Mouse (Mus musculus) sigmoid colon, adult 10 weeks (tissue): ENCODE measurements around the gene Adprh. TPM values are rescaled to one million over a fixed set of nuclear protein-coding genes. Genes with fewer than 3 reads are reported as not detected.

Source experiments
- polyA plus RNA-seq: library from polyadenylated mRNA; stranded (reverse); fragments of 350-450 nt; fragmentation: Illumina TruSeq; extraction: RNeasy Lipid Tissue Mini Kit (QIAGEN cat#74804); gene quantifications from one replicate; pipeline ENCODE4 v1.2.3, GENCODE M21; 2014; ENCODE audit warnings: low read depth, low replicate concordance

Adprh gene
- 10.1 TPM for polyA plus RNA-seq

DNA sequence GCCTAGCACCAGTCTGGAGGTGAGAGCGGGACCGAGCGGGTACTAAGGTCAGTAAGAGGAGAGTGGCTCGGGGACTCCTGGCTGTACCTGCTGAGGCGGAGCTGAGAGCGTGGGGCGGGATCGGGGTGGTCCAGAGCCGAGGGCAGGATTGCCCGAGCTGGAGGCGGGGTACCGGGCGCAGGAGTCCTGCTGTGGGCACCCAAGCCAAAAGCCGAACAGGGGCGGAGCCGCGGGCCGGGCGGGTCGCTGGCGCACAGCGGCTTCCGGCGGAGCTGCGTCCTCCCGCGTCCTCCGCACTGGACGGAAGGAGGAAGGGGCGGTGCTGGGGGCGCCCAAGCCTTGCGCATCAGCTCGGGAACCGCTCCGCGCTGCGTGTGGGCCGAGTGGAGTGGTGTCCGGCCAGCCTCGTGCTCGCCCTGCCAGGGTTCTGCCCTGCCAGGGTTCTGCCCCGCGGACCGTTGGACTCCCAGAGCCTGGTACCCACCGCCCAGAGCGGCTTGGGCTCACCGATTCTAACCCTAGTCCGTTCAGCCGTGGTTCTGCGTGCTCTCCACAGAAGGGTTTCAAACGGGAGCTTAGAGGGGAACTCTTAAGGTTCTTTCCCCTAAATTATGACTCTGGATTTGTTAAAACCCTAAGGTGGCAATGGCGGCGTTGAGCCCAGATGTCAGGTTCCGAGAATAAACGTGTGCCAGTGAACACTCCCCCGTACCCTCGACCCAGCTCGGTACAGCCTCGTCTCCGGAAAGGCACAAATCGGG, at the start of gene Adprh:
Gene Adprh, minus strand, starts transcription at position 262 of the 761 bp plus-strand sequence.

DNA sequence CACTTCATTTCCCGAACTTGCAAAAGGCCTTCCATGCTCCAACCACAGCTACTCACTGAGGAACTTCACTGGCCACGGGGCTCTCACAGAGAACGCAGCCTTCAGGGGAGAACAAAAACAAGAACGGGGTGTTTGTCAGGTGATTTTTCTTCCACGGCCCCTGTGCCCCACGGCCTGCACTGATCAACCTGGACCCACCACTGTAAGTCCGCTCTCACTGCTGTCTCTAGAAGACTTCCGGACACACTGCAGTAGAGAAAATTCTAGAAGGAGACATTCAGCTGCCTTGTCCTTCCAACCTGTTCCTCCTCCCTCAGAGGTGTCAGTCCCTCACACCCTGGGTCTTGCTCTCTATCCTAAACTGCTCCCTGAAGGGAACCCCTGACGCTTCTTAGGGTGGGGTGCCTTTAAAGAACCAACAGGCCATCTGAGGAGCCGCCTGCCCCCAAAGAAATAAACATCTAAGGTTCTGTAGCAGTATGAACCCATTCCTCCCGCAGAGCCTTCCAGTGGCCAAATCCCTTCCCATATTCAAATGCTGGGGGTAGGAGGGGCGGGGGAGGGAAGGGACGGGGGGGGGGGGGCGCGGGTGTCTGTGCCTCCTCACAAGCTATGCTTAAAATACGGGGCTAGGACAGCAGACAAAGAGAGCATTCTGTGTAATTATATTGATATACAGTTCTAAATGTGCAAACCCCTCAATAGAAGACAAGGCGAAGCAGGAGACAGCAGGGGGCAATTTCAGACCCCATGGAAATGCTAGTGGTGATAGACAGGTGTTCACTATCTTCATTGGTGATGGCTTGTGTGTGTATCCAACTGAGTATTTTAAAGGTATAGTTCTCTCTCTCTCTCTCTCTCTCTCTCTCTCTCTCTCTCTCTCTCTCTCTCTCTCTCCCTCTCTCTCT, 3.3 kb upstream of the Adprh start, which contains the start of gene Cd80:
Gene Cd80, plus strand, starts transcription at position 51 of the 908 bp plus-strand sequence.

DNA sequence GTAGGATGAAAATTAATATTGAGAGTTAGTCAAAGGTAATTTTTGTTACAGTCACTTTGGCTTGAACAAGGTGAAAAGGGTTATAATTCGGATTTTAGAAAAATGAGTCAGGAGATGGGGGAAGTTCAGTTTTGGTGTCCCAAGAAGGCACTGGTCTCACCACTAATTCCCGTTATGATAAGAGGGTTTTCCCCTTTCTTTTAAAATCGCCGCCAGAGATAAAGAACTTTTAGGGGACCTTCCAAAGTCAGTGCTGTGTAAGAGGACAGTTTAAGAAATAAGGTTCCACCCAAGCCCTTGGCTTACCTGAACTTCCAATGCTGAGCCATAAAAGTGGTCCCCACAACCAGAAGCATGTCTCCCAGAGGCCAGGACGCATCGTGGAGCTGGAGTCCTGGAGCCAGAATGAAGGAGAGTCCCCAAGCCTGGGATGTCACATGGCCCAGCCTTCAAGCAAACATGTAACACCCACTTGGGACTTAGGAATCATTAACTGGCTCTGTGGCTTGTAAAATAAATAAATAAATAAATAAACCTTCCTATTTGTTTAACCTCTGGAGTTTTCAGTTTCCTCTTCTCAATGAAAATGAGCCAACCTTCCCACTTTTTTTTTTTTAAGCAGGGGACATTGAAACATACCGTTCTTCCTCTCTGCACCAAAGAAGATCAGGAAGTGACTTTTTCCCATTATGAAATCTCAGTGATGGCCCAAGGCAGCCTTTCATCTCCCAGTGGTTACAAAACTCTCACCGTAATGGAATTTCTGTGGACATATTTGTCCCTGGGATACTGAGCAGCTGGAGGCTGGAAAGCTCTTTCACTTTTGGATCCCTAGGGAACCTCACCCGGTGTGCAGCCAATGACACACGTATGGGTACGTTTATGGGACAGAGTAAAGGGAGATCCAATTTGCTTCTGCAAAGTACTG, 19.7 kb downstream of the Adprh start, which contains the start of gene Pla1a:
Gene Pla1a, minus strand, starts transcription at position 648 of the 928 bp plus-strand sequence.

Other genes starting within 250 kb of the Adprh start
- gene Nr1i2, start 157.9 kb downstream of the Adprh start, polyA plus RNA-seq: 11.5 TPM
- gene Maats1, start 110.6 kb downstream of the Adprh start, polyA plus RNA-seq: 0.60 TPM
- gene Cox17, start 105.7 kb downstream of the Adprh start, polyA plus RNA-seq: 133 TPM
- gene Gm21987, start 105.7 kb downstream of the Adprh start, polyA plus RNA-seq: not detected
- 2.7 TPM for gene Popdc2, start 90.5 kb downstream of the Adprh start, polyA plus RNA-seq
- 1.0 TPM for gene Pla1a, start 19.6 kb downstream of the Adprh start, polyA plus RNA-seq
- 1.6 TPM for gene Cd80, start 2.9 kb upstream of the Adprh start, polyA plus RNA-seq
- 13.2 TPM for gene Timmdc1, start 70.0 kb upstream of the Adprh start, polyA plus RNA-seq
- gene Poglut1, start 97.6 kb upstream of the Adprh start, polyA plus RNA-seq: 34.5 TPM
- gene Tmem39a, start 106.0 kb upstream of the Adprh start, polyA plus RNA-seq: 60.2 TPM